Mouse (Mus musculus): ENCODE results near the gene Zfp511.

Zfp511 gene

DNA sequence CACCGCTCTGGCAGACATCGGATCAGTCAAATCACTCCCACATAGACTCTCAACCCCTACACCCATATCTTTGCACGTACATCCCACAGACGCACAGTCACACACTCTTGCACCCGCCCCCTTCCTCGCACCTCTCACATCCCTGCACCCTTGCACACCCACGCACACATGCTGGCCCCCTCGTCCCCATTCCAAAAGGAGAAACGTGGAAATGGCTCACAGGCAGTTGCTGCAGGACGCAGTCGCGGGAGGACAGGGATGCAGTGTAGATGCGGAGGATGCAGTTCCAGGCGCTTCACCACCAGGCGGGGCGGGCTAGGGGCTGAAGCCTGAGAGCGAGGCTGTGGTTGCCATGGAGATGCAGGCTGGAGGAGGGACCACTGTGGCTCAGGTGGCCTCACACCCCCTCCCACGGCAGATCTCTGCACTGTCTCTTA lies 46.1 kb downstream of the Zfp511 start, which contains the start of gene Caly:
TSS of gene Caly (minus strand) at position 307 of the 437 bp plus-strand sequence.
- in situ Hi-C loops (cut with MboI; ENCODE audit: low sequenced_read_pairs): loop anchor here (5.0 kb wide), 1 partner anchor 60 kb away; no protein-coding TSS in a partner anchor
